Mouse (Mus musculus) fibroblast of lung, adult 2 months (primary cell): ENCODE data around the gene Chn1.

ENCODE experiments used
- DNase-seq: peaks from one replicate; pipeline ENCODE4 v3.0.0-alpha.2; 2011; ENCODE audit warnings: low read depth

The Chn1 gene

GRCm38 (mm10) chr2:73745647-73746374, 29.3 kb downstream of the Chn1 start:
- peak; percentile 22 for DNase-seq

- no peak for DNase-seq
Measured at GRCm38 (mm10) chr2:73741286-73741685, 33.9 kb downstream of the Chn1 start.

- DNase-seq: no peak
Measured at GRCm38 (mm10) chr2:73727868-73728267, 47.3 kb downstream of the Chn1 start.

GRCm38 (mm10) chr2:73724934-73725333, 50.2 kb downstream of the Chn1 start:
- no peak for DNase-seq

GRCm38 (mm10) chr2:73721821-73722220, 53.3 kb downstream of the Chn1 start:
- no peak for DNase-seq

GRCm38 (mm10) chr2:73712481-73712880, 62.7 kb downstream of the Chn1 start:
- no peak for DNase-seq

GRCm38 (mm10) chr2:73693045-73693444, 82.1 kb downstream of the Chn1 start:
- no peak for DNase-seq

GRCm38 (mm10) chr2:73690783-73691604, 84.2 kb downstream of the Chn1 start:
- no peak for DNase-seq

GRCm38 (mm10) chr2:73682500-73682899, 92.6 kb downstream of the Chn1 start:
- no peak for DNase-seq

- peak; percentile 53 for DNase-seq
Measured at GRCm38 (mm10) chr2:73680425-73681027, 94.6 kb downstream of the Chn1 start.

GRCm38 (mm10) chr2:73668608-73669007, 106.5 kb downstream of the Chn1 start:
- DNase-seq: no peak

- no peak for DNase-seq
Measured at GRCm38 (mm10) chr2:73660566-73661134, 114.5 kb downstream of the Chn1 start.

GRCm38 (mm10) chr2:73659726-73660565, 115.2 kb downstream of the Chn1 start:
- no peak for DNase-seq

GRCm38 (mm10) chr2:73659041-73659440, 116.1 kb downstream of the Chn1 start:
- DNase-seq: no peak

GRCm38 (mm10) chr2:73657961-73658360, 117.2 kb downstream of the Chn1 start:
- no peak for DNase-seq

GRCm38 (mm10) chr2:73657151-73657550, 118.0 kb downstream of the Chn1 start:
- peak; percentile 36 for DNase-seq

- DNase-seq: no peak
Measured at GRCm38 (mm10) chr2:73655663-73656062, 119.5 kb downstream of the Chn1 start.

- no peak for DNase-seq
Measured at GRCm38 (mm10) chr2:73654892-73655243, 120.3 kb downstream of the Chn1 start.

GRCm38 (mm10) chr2:73654059-73654891, 120.9 kb downstream of the Chn1 start:
- DNase-seq: no peak

- DNase-seq: no peak
Measured at GRCm38 (mm10) chr2:73637688-73638087, 137.5 kb downstream of the Chn1 start.

GRCm38 (mm10) chr2:73636387-73636786, 138.8 kb downstream of the Chn1 start:
- DNase-seq: no peak
